Mouse (Mus musculus): ENCODE results near the gene 1700003E16Rik. TPM values are rescaled to one million over a fixed set of nuclear protein-coding genes. Genes with fewer than 3 reads are reported as not detected.

The 1700003E16Rik gene
- polyA plus RNA-seq, 2 experiments, result 0.21 to 1.9 TPM

- Histone ChIP-seq H3K4me1 (ENCODE audit: control insufficient read depth, insufficient read depth, low read length) (peaks cover 27% of the 10 kb centered on the region), H3K27ac (replicated peaks; ENCODE audit: low read depth, low read length) (no peak overlapping the region), H3K9me3 (ENCODE audit: control insufficient read depth, low read length) (no peaks in the 10 kb centered on the region), H3K4me2 (replicated peaks; ENCODE audit: low read depth, low read length, severe bottlenecking) (no peak overlapping the region), H3K9ac (ENCODE audit: low read depth, low read length, severe bottlenecking) (no peak overlapping the region), H3K4me3 (replicated peaks; ENCODE audit: low read length) (no peak overlapping the region), H3K27me3 (ENCODE audit: control insufficient read depth, insufficient read depth, low read length) (no peaks in the 10 kb centered on the region), H3K36me3 (ENCODE audit: control insufficient read depth, insufficient read depth, low read length) (peaks cover 33% of the 10 kb centered on the region)
- TF ChIP-seq POLR2A (IDR thresholded peaks at IDR 0.05; ENCODE audit: borderline replicate concordance, extremely low read depth, insufficient read depth, insufficient read length), result no peak
- WGBS, result 89% methylated on average over 11 of the region's 11 CpGs
- ATAC-seq (ENCODE audit: low FRiP score, low read depth) (no peak), DNase-seq (ENCODE audit: low spot score) (no peak)
These were observed 37.8 kb upstream of the 1700003E16Rik start for GRCm38 (mm10) chr6:83118369-83118768.

- H3K36me3 ChIP-seq (ENCODE audit: control insufficient read depth, insufficient read depth, low read length), result peaks cover 38% of the 10 kb centered on the region
- no peak for ATAC-seq (ENCODE audit: low FRiP score, low read depth)
- peaks cover 31% of the 10 kb centered on the region for H3K4me1 ChIP-seq (ENCODE audit: control insufficient read depth, insufficient read depth, low read length)
- H3K4me2 ChIP-seq (replicated peaks; ENCODE audit: low read depth, low read length, severe bottlenecking), result no peak overlapping the region
- no peaks in the 10 kb centered on the region for H3K27me3 ChIP-seq (ENCODE audit: control insufficient read depth, insufficient read depth, low read length)
- no peak overlapping the region for H3K27ac ChIP-seq (replicated peaks; ENCODE audit: low read depth, low read length)
- WGBS, result 87% methylated on average over 14 of the region's 14 CpGs
- H3K9me3 ChIP-seq (ENCODE audit: control insufficient read depth, low read length), result no peaks in the 10 kb centered on the region
- TF ChIP-seq POLR2A (IDR thresholded peaks at IDR 0.05; ENCODE audit: borderline replicate concordance, extremely low read depth, insufficient read depth, insufficient read length), result no peak
- no peak overlapping the region for H3K4me3 ChIP-seq (replicated peaks; ENCODE audit: low read length)
- H3K9ac ChIP-seq (ENCODE audit: low read depth, low read length, severe bottlenecking), result no peak overlapping the region
- no peak for DNase-seq (ENCODE audit: low spot score)
These were observed 37.1 kb upstream of the 1700003E16Rik start for GRCm38 (mm10) chr6:83118825-83119733.

DNA sequence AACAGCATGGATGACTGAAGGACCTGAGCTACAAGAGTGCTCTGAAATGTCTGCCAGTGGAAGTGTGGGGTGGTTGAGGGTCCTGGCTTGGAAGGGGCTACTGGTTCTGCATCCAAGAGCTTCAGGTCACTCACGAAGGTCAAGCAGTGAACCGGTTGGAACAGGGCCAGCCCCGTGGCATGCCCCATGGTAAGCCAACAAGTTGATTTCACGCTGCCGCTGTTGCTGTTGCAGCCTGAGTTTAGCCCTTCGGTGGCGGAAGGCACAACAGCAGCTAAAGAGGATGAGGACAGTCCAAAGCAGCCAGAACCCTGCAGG is 36.5 kb upstream of the 1700003E16Rik start:
- H3K9ac ChIP-seq (ENCODE audit: low read depth, low read length, severe bottlenecking), result peak overlapping the region; percentile 28; the same call in 1 of the 2 replicates
- TF ChIP-seq POLR2A (IDR thresholded peaks at IDR 0.05; ENCODE audit: borderline replicate concordance, extremely low read depth, insufficient read depth, insufficient read length), result no peak
- peaks cover 38% of the 10 kb centered on the region for H3K36me3 ChIP-seq (ENCODE audit: control insufficient read depth, insufficient read depth, low read length)
- no peaks in the 10 kb centered on the region for H3K9me3 ChIP-seq (ENCODE audit: control insufficient read depth, low read length)
- 84% methylated on average over 7 of the region's 7 CpGs for WGBS
- no peaks in the 10 kb centered on the region for H3K27me3 ChIP-seq (ENCODE audit: control insufficient read depth, insufficient read depth, low read length)
- no peak for ATAC-seq (ENCODE audit: low FRiP score, low read depth)
- H3K4me3 ChIP-seq (replicated peaks; ENCODE audit: low read length), result no peak overlapping the region; the same call in 1 of the 2 replicates
- H3K27ac ChIP-seq (replicated peaks; ENCODE audit: low read depth, low read length), result no peak overlapping the region
- peaks cover 36% of the 10 kb centered on the region for H3K4me1 ChIP-seq (ENCODE audit: control insufficient read depth, insufficient read depth, low read length)
- H3K4me2 ChIP-seq (replicated peaks; ENCODE audit: low read depth, low read length, severe bottlenecking), result peak overlapping the region; percentile 96
- no peak for DNase-seq (ENCODE audit: low spot score)

DNA sequence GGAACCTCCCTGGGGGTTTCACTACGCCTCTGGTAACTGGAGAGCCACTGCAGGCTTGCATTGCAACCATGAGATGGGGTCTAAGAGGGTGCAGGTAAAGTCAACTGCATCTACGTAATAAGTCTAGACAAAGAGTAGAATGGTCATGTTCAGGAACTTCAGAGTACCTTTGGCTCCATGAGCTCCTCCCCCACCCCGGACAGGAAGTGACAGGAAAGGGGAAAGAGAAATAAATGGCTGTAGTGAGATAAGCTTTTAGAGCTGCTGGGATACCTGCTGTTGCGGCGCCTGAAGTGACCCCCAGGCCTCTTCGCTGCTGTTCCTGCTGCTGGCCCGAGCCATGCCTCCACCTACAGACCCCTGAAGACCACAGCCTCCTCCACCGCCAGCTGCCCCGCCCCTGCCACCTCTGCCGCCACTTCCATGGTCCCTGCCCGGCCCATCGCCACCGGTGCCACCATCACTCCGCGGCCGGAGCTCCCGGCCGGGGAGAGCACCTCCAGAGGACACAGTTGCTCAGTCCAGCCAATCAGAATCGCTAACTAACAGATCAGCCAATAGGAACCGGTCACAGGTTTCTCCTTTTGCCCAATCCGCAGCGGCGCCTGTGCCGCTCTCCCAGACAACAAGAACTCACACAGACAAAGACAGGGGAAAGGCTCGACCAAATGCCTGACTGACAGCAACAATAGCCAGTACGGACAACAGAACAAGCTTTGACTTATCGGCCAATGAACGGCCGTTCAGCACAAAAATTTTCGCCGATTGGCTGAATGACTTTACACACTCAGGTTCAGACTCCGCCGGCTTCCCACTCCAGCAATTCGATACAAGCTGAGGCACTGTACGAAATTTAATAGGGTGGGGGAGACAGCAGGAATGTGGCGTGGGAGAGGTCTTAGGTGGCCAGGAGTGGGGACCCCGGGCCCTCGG is 35.0 kb upstream of the 1700003E16Rik start, which contains the start of gene Wbp1:
TSS of gene Wbp1 (minus strand) at position 630 of the 933 bp plus-strand sequence.
- peak within 1 kb of the TSS; percentile 96 for H3K4me2 ChIP-seq (replicated peaks; ENCODE audit: low read depth, low read length, severe bottlenecking)
- peak; percentile 92 for TF ChIP-seq POLR2A (IDR thresholded peaks at IDR 0.05; ENCODE audit: borderline replicate concordance, extremely low read depth, insufficient read depth, insufficient read length)
- peak within 1 kb of the TSS; percentile 73 for H3K4me3 ChIP-seq (replicated peaks; ENCODE audit: low read length)
- peak within 1 kb of the TSS; percentile 89 for H3K9ac ChIP-seq (ENCODE audit: low read depth, low read length, severe bottlenecking)
- H3K9me3 ChIP-seq (ENCODE audit: control insufficient read depth, low read length), result no peaks in the 10 kb centered on the region
- H3K27ac ChIP-seq (replicated peaks; ENCODE audit: low read depth, low read length), result peak within 1 kb of the TSS; percentile 99
- peak; percentile 94 for ATAC-seq (ENCODE audit: low FRiP score, low read depth)
- H3K36me3 ChIP-seq (ENCODE audit: control insufficient read depth, insufficient read depth, low read length), result peaks cover 38% of the 10 kb centered on the region
- H3K27me3 ChIP-seq (ENCODE audit: control insufficient read depth, insufficient read depth, low read length), result no peaks in the 10 kb centered on the region
- H3K4me1 ChIP-seq (ENCODE audit: control insufficient read depth, insufficient read depth, low read length), result peaks cover 38% of the 10 kb centered on the region
- under 1% methylated on average over 36 of the region's 38 CpGs for WGBS
- peak; percentile 99 for DNase-seq (ENCODE audit: low spot score)

Data from limb, embryonic 14.5 days (tissue).